Mouse (Mus musculus) stomach, embryonic 16.5 days (tissue): Measurements from ENCODE around the gene Cacng2. TPM values are rescaled to one million over a fixed set of nuclear protein-coding genes. Genes with fewer than 3 reads are reported as not detected.

ENCODE experiments used
- ATAC-seq: fragments of 200-750 bp; cut with Nextera tagmentation; 2 replicates; pipeline ENCODE4 v1.8.0; 2017; ENCODE audit warnings: moderate number of reproducible peaks, moderate TSS enrichment; ENCODE audit not compliant: insufficient read depth, low FRiP score
- H3K27ac ChIP-seq: fragments of 300-500 bp; sonication (generic); 2 replicates; pipeline ENCODE4 v1.5.1; 2014; ENCODE audit warnings: low read length
- H3K27me3 ChIP-seq: fragments of 300-500 bp; sonication (generic); 2 replicates; pipeline ENCODE4 v1.6.1; 2014; ENCODE audit warnings: low read length, control low read depth, mixed read lengths; ENCODE audit not compliant: control insufficient read depth, insufficient read depth
- H3K36me3 ChIP-seq: fragments of 300-500 bp; sonication (generic); 2 replicates; pipeline ENCODE4 v1.6.1; 2014; ENCODE audit warnings: low read length; ENCODE audit not compliant: control insufficient read depth, insufficient read depth
- H3K4me1 ChIP-seq: fragments of 300-500 bp; sonication (generic); 2 replicates; pipeline ENCODE4 v1.6.1; 2014; ENCODE audit warnings: low read length, control low read depth, mixed read lengths; ENCODE audit not compliant: control insufficient read depth, insufficient read depth
- H3K4me2 ChIP-seq: fragments of 300-500 bp; sonication (generic); 2 replicates; pipeline ENCODE4 v1.6.1; 2014; ENCODE audit warnings: low read depth, low read length, mixed read lengths
- H3K4me3 ChIP-seq: fragments of 300-500 bp; sonication (generic); replicated peaks from 2 replicates; pipeline ENCODE4 v1.5.1; 2014; ENCODE audit warnings: mild to moderate bottlenecking, low read length
- H3K9ac ChIP-seq: fragments of 300-500 bp; sonication (generic); 2 replicates; pipeline ENCODE4 v1.6.1; 2014; ENCODE audit warnings: low read length
- H3K9me3 ChIP-seq: fragments of 300-500 bp; sonication (generic); replicated peaks from 2 replicates; pipeline ENCODE4 v1.6.1; 2016; ENCODE audit warnings: low read length, control low read depth; ENCODE audit not compliant: control insufficient read depth
- WGBS: fragments of 180-500 bp; shearing (Covaris S2); extraction: QIAGEN DNeasy Blood & Tissue Kit; methylation state at CpG from one replicate; pipeline ENCODE4 v1.1.7; 2014; 5-methylcytosine and 5-hydroxymethylcytosine counted together
- polyA plus RNA-seq: library from polyadenylated mRNA; unstranded; fragments of >200 nt; fragmentation: Nextera tagmentation; extraction: Ambion mirVana; gene quantifications from 2 replicates; pipeline ENCODE4 v1.2.1, GENCODE M21; 2015

Cacng2 gene
- polyA plus RNA-seq, 1 experiment from 2014 or later = 0.08 TPM

DNA sequence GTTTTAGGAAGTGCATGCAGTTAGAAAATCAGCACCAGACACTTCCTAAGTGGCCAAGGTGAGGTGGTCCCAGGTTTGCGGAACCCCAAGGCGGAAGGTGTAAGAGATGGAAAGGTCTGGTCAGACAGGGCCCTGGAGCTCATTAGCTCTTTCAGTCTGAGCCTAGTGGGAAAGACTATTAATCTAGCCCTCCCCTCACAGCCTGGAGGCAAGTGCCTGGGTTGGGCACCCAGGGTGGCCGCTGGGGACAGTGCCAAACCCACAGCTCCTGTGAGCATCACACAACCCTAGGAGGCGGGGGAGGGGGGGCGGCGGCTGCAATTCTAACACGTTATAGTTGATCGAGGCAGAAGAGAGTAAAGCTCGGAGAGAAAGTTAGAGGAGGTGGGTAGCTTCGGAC is 3.6 kb downstream of the Cacng2 start:
- Histone ChIP-seq H3K9me3 (no peaks in the 10 kb centered on the region), H3K27ac (no peak overlapping the region), H3K36me3 (no peaks in the 10 kb centered on the region), H3K9ac (no peak overlapping the region), H3K4me2 (no peak overlapping the region), H3K27me3 (peaks cover 8% of the 10 kb centered on the region; the same call in 1 of the 2 replicates), H3K4me3 (no peak overlapping the region), H3K4me1 (peaks cover 3% of the 10 kb centered on the region; the same call in 1 of the 2 replicates)
- 68% methylated on average over 10 of the region's 10 CpGs for WGBS
- no peak for ATAC-seq

DNA sequence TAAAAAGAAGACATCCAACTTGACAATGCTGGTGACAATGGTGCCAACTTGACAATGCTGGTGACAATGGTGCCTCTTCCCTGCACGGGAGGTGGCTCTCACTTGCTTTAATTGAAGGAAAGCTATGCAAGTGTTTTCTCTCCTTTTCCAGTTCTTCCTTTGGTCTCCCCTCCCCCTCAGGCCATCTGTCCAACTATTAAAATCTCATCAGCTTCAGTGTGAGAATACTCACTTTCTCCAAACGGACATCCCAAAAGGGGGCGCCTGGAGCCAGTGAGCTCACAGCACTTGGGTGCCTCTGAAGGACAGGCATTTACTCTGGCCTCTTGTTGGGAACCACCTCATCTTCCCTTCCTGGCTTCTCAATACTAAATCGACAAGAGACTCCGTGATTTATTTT is 20.3 kb downstream of the Cacng2 start:
- Histone ChIP-seq H3K4me3 (no peak overlapping the region), H3K27me3 (no peaks in the 10 kb centered on the region), H3K27ac (no peak overlapping the region), H3K4me2 (no peak overlapping the region), H3K4me1 (no peaks in the 10 kb centered on the region), H3K9me3 (no peaks in the 10 kb centered on the region), H3K9ac (no peak overlapping the region), H3K36me3 (no peaks in the 10 kb centered on the region)
- WGBS = 43% methylated on average over 5 of the region's 5 CpGs
- no peak for ATAC-seq

DNA sequence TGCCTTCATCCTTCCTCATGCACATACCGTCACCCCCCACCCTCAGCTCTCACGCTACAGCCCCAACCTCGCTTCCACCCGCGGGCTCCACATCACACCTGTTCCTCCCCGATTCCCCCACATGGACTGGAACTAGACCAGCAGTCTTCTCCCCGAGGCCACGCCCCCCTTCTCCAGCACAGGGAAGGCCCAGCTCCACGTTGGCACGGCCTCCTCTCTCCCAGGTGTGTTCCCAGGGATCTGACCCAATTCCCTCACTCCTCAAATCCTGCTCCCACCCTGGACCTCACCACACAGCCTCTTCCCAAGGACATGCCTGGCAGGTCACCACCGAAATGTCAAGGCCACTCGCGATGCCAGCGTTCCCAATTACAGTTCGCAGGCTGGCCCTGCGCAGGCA is 23.8 kb downstream of the Cacng2 start:
- H3K4me1 ChIP-seq = no peaks in the 10 kb centered on the region
- no peaks in the 10 kb centered on the region for H3K9me3 ChIP-seq
- no peak overlapping the region for H3K4me3 ChIP-seq
- no peaks in the 10 kb centered on the region for H3K27me3 ChIP-seq
- ATAC-seq = no peak
- no peaks in the 10 kb centered on the region for H3K36me3 ChIP-seq
- 81% methylated on average over 16 of the region's 16 CpGs for WGBS
- no peak overlapping the region for H3K4me2 ChIP-seq
- H3K27ac ChIP-seq = no peak overlapping the region
- H3K9ac ChIP-seq = no peak overlapping the region

DNA sequence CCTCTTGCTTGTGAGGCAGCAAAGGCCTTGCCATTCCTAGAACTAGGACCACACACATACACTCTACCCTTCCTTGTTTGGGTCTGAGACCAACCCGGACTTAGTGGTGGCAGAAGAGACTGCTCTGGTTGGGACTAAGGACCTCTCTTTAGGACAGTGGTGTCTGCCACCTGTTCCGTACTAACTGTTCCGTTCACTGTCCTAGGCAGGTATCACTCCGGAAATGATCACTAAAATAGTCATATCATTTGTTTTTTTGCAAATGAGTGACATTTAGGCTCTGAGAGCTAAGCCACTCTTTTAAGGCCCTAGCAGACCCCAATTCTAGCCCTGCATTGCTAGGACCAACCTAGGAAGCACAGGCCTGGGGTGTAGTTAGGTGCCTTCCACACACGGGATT is 26.2 kb downstream of the Cacng2 start:
- 86% methylated on average over 5 of the region's 5 CpGs for WGBS
- H3K4me1 ChIP-seq = no peaks in the 10 kb centered on the region
- H3K4me2 ChIP-seq = no peak overlapping the region
- no peak for ATAC-seq
- no peak overlapping the region for H3K27ac ChIP-seq
- H3K9me3 ChIP-seq = no peaks in the 10 kb centered on the region
- no peaks in the 10 kb centered on the region for H3K36me3 ChIP-seq
- no peak overlapping the region for H3K4me3 ChIP-seq
- no peaks in the 10 kb centered on the region for H3K27me3 ChIP-seq
- no peak overlapping the region for H3K9ac ChIP-seq

DNA sequence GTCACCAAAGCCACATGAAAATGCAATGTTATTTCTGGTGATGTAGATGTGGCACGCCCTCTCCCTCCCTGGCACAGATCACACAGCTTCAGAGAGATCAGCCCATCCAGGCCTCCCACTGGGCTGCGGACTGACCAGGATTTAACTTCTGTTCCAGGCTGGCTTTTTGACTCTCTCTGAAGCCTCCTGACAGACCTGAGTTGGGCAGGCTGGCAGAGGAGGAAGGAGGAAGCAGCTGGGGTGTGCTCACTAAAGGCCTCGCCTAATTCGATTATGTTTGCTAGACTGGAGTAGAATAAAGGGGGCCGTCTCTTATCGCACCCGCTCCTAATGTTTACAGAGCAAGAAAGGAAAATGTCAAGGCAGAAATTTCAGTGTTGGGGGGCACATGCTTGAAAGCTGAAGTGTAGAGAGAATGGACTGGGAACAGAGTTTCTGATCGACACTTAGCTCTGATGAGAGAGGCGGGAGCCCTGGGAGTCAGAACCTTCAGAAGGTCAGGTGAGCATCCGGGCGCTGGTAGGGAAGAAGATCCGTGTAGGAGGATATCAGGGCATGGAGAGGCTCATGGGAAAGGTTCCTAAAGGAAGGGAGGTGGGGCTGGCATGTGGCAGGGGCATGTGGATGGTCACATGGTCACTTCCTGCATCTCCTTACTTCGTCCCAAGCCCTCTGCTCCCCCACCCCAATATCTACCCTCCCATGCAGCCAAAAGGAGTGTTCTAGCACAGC is 36.8 kb downstream of the Cacng2 start:
- no peak for ATAC-seq
- H3K27me3 ChIP-seq = no peaks in the 10 kb centered on the region
- H3K27ac ChIP-seq = no peak overlapping the region
- 57% methylated on average over 13 of the region's 13 CpGs for WGBS
- no peak overlapping the region for H3K9ac ChIP-seq
- no peaks in the 10 kb centered on the region for H3K9me3 ChIP-seq
- no peaks in the 10 kb centered on the region for H3K36me3 ChIP-seq
- no peak overlapping the region for H3K4me3 ChIP-seq
- 0 out of 2 replicates have a peak, but pooled peaks cover 4% of the 10 kb centered on the region for H3K4me1 ChIP-seq
- no peak overlapping the region for H3K4me2 ChIP-seq

DNA sequence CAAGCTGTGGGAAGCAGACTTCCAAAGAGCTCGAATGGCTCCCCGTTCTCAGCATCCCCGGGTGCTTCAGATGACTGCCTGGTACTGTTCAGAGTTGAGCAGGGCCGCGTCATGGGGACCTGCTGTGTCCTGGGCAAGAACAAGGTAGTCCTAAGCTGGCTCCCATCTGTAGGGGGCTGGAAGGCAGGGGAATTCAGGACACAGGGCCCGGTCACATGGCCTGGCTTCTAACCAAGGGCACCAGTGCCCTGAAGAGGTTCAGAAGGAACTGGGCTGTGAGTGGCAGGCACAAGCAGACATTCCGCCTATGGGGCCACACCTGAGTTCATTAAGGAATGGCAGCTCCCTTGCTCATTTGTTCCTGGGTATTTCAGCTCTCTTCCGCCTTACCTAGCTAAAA is 37.7 kb downstream of the Cacng2 start:
- H3K4me2 ChIP-seq = no peak overlapping the region
- H3K36me3 ChIP-seq = no peaks in the 10 kb centered on the region
- WGBS = 57% methylated on average over 8 of the region's 8 CpGs
- no peak for ATAC-seq
- no peak overlapping the region for H3K4me3 ChIP-seq
- no peak overlapping the region for H3K9ac ChIP-seq
- H3K4me1 ChIP-seq = 0 out of 2 replicates have a peak, but pooled peaks cover 4% of the 10 kb centered on the region
- H3K27me3 ChIP-seq = no peaks in the 10 kb centered on the region
- no peaks in the 10 kb centered on the region for H3K9me3 ChIP-seq
- H3K27ac ChIP-seq = no peak overlapping the region

DNA sequence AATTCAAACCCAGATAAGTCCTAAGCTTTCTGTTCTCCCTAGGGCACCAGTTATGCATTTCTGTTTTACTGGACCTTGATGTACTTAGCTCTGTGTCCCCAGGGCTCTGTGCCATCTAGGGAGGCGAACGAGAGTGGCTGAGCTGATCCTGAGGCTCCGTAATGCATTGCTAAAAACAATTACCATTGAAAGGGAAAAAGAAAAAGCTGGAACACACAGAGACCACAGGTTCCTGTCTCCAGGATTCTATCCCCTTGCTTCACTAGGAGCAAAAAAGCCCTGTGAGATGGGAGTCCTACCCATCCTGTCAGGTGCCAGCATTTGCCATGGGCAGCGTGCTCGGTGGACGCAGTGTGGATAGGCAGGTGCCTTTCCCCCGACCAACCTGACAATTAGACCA is 38.4 kb downstream of the Cacng2 start:
- Histone ChIP-seq H3K4me1 (0 out of 2 replicates have a peak, but pooled peaks cover 4% of the 10 kb centered on the region), H3K9ac (no peak overlapping the region), H3K27me3 (no peaks in the 10 kb centered on the region), H3K27ac (no peak overlapping the region), H3K4me2 (no peak overlapping the region), H3K36me3 (no peaks in the 10 kb centered on the region), H3K4me3 (no peak overlapping the region), H3K9me3 (no peaks in the 10 kb centered on the region)
- WGBS = 84% methylated on average over 7 of the region's 7 CpGs
- ATAC-seq = no peak

DNA sequence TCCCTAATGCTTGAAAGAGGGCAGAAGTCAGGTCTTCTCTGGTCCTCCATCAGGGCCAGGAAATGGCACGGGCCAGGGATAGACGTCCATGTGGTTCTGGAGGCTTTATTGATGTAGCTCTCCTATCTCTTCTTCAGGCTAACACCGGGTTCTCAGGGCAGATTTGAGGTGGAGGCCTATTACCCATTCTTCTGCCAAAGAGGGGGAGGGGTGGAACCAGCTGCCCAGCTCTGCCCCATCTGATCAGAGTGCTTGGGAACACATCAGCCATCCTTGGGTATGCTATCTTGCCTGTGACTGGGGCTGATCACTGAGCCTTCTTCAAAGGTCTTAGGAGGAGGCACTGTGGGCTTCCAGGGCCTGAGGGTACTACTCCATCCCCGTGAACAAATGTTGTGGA is 39.5 kb downstream of the Cacng2 start:
- H3K4me1 ChIP-seq = 0 out of 2 replicates have a peak, but pooled peaks cover 4% of the 10 kb centered on the region
- 69% methylated on average over 4 of the region's 4 CpGs for WGBS

DNA sequence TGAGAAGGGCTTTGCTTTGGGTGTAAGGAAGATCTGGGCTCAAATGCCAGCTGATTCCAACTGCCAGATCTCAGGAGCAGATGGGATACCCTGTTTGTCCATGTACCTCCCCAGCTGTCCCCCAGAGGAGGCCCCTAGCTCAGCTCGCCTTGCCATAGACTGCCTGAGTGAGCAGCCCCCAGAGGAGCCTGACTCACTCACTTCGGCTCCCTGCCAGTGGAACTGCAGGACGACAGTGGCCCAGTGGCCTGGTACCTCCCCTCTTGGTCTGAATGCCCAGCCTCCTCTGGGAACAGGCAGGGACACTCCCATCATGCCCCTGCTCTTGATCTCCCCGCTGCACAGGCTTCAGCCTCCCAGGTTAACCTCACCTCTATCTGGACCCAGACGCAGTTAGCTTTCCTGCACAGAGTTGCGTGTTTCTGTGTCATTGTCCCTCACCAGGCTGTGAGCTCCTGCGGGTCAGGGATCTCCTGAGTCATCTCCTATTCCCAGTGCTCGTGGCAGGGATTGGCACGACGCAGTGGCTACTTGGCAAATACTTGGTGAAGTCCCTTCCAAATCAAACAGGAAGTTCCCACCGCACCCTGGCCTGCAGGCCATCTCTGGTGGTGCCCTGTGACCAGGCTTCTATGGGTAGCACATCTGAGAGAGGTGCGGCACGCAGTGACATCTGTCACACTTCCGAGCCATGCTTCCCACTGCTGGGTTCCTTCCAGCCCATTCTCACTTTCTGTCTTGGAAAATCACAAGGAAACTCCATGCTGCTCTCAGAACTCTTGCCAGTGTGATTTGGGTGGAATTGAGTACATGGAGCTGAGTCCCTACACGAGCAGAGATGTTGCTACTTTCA is 40.8 kb downstream of the Cacng2 start:
- H3K27ac ChIP-seq = no peak overlapping the region
- no peaks in the 10 kb centered on the region for H3K9me3 ChIP-seq
- 62% methylated on average over 15 of the region's 15 CpGs for WGBS
- H3K9ac ChIP-seq = no peak overlapping the region
- no peaks in the 10 kb centered on the region for H3K27me3 ChIP-seq
- no peaks in the 10 kb centered on the region for H3K36me3 ChIP-seq
- no peak overlapping the region for H3K4me2 ChIP-seq
- ATAC-seq = no peak
- H3K4me3 ChIP-seq = no peak overlapping the region
- 0 out of 2 replicates have a peak, but pooled peaks cover 4% of the 10 kb centered on the region for H3K4me1 ChIP-seq

More for the DNA sequence above, 39.5 kb downstream of the Cacng2 start:
- Histone ChIP-seq H3K27me3 (no peaks in the 10 kb centered on the region), H3K36me3 (no peaks in the 10 kb centered on the region), H3K27ac (no peak overlapping the region), H3K4me2 (no peak overlapping the region), H3K9me3 (no peaks in the 10 kb centered on the region), H3K4me3 (no peak overlapping the region), H3K9ac (no peak overlapping the region)
- no peak for ATAC-seq
